Mouse (Mus musculus): ENCODE results near the gene Gys2.

DNA sequence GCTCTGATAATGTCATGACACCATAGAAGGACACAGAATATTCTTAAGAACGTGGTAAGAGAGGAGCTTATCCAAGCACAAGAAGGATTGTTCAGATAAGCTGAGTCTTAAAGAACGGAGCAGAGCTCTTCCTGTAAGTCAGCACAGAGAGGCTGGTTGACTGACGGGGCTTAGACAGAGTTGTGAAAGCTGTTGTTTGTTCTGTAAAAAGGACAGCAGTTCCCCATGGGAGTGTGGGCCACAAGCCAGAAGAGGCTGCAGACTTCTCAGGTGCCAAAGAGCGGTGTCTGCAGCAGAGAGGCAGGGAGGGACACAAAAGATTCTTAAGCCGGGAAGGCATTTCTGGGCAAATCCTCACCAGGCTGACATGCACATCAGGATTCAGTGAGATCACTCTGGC, 78.2 kb downstream of the Gys2 start:
- no peak for TF ChIP-seq CTCF (IDR thresholded peaks at IDR 0.05; ENCODE audit: low read depth)
- TF ChIP-seq EP300 (optimal IDR thresholded peaks at IDR 0.05): no peak

Measured in stomach, postnatal 0 days (tissue).